Mouse (Mus musculus): ENCODE measurements around the gene Cyp2d12.
"Not testable (repeated sequence)": the region's sequence is repeated elsewhere in the genome, so short reads cannot be mapped to it uniquely, and the experiment has no call there.

Cyp2d12 gene

DNA sequence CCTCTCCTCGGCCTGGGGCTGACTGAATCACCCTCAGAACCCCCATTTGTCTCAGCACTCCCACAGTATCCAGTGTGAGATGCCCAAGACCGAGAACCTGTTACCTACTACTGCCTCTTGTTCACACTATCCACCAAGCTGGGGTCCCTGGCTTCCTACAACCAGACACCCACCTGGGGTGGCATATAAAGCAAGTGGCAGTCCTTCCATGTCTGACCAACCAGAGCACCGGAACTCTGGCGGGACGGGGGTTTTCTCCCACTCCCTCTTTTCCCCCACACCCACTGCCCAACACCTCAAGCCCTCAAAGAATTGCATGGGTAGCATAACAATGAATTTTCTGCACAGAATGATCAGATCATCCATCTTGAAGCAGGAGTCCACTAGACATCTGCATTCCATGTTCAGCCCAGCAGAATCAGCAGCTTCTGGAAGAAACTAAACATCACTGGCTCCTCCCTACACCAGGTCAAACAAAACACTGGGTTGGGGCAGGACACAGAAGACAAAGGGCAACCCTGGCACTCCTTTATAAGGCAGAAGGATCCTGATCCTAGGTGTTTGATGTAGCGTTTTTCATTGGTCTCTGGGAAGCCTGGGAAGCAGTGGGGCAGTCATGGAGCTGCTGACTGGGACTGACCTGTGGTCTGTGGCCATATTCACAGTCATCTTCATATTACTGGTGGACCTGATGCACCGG is at the start of gene Cyp2d12:
Cyp2d12 (plus strand) TSS at position 542 of the 700 bp plus-strand sequence.
- no peak for DNase-seq

DNA sequence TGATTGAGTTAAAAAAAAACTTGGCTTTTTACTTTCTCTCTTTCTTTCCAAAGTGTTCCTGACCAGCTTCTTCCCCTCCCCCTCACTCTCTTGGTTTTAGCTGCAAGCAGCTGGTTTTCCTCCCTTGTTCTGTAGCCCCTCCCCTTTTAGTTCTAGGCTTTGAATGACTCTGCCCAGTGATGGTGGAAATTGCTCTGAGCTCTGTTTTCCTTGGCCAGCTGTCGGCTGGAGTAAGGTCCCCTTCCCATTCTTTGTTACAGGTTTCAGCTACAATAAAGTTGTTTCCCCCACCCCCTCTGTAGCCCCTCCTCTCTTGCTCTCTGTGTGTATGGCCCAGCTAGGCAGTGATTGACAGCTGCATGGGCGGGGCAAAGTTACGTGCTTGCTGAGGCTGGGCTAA is 47.9 kb upstream of the Cyp2d12 start:
- DNase-seq, result no peak

DNA sequence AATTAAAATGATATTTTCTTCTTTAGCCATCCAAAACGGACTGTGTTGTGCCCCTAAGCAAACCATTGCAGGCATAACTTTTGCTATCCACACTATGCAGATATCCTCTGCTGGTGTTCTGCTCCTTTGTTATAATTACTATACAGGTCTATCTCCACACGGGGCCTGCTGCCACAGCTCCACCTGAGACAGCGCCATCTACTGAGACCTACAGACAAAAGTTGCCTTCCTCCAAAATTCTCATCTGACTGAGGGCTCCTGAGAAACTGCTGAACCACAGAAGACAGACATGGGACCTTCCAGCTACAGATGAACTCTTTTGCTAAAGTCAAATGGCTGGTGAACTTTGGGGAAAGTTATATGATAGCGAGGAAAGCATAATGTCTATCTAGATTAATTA is 47.1 kb upstream of the Cyp2d12 start:
- DNase-seq, result not testable (repeated sequence)

DNA sequence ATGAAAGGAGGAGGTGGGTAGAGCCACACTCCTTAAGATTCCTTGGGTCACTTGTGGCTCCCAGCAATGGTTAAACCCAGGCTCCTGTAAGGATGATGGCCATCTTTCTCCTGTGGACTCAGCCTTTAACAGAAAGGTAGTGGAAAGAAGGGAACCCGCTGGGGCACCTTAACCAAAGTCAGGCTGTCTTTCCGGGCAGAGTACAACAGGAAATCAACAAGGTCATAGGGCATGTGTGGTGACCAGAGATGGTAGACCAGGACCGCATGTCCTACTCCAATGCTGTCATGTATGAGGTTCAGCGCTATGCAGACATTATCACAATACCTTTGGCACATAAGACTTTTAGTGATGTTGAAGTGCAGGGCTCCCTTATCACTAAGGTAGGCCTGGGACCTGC is 45.4 kb upstream of the Cyp2d12 start:
- DNase-seq, result not testable (repeated sequence)

DNA sequence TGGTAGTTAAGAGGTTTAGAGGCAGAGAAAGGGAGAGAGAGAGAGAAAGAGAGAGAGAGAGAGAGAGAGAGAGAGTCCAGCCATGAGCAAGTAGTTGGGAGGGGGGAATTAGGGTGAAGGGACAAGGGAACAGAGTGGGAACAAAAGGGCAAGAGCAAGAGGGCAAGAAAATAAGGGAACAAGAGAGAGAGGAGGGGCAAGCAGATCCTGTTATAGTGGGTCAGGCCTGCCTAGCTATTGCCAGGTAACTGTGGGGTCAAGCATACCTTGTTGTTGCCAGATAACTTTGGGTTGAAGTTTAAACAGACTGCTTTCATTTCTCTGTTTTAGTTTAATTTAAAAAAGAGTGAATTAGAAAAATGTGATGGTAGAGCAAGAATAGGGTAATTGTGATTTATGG is 44.4 kb upstream of the Cyp2d12 start:
- not testable (repeated sequence) for DNase-seq

DNA sequence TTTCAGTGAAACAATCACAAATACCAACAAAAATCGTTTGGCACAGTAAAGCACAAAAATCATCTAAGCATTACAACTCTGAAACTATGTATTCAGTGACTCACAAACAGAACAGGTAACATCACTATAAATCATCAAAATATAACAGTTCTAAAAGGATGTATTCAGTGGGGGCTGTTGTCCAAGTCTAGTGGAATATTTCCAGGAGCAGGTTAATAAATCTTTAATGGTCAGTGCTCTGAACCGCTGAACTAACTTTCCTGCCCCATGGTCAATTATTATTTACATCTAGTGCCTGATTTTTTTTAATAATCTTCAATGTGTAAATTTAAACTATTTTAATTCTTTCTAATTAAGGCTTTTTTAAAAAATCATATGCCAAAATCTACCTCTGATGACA is 42.8 kb upstream of the Cyp2d12 start:
- not testable (repeated sequence) for DNase-seq

DNA sequence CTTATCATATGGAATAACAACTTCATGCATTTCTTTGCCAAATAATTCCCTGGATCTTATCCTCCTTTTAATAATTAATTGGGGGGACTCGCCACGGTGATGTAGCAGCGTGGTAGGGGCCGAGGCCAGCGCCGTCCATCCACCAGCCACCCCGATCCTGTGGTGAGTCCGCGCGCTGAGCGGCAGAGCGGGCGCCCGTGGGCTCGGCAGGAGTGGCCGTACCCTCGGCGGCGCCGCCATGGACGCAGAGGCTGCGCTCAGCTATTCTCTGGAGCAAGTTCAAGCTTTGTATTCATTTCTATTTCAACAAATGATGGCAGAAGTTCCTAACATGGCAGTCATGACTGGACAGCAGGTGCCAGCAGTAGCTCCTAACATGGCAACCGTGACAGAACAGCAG is 38.7 kb upstream of the Cyp2d12 start:
- DNase-seq, result not testable (repeated sequence)

DNA sequence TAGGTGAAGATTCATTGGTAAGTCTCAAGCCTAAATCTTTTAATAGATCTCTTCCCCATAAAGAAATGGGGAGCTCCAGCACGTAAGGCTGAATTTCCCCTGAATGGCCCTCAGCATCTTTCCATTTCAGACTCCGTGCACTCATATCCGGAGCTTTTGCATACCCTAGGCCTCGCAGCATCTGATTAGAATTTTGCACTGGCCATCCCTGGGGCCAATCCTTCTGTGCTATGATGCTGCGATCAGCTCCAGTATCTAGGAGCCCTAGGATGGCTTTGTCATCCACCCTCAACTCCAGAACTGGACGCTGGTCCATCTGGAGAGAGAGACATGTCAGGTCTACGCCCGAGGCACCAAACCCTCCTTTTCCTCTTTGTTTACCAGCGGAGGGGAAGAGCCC is 27.5 kb upstream of the Cyp2d12 start:
- DNase-seq, result not testable (repeated sequence)

DNA sequence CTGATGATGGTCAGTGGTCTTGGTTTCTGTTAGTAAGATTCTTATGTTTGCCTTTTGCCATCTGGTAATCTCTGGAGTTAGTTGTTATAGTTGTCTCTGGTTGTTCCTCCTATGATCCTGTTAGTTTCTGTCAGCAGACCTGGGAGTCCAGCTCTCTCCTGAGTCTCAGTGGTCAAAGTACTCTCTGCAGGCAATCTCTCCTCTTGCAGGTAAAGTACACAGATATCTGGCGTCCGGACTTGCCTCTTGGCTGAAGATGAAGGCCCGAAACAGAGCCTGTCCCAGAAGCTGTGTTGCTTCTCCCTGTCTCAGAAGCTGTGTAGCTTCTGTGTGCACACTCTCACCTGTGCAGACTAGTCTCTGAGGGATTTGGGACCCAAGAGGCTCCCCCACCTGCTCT is 22.2 kb upstream of the Cyp2d12 start:
- DNase-seq, result not testable (repeated sequence)

DNA sequence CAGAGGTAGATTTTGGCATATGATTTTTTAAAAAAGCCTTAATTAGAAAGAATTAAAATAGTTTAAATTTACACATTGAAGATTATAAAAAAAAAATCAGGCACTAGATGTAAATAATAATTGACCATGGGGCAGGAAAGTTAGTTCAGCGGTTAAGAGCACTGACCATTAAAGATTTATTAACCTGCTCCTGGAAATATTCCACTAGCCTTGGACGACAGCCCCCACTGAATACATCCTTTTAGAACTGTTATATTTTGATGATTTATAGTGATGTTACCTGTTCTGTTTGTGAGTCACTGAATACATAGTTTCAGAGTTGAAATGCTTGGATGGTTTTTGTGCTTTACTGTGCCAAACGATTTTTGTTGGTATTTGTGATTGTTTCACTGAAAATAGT is 11.9 kb upstream of the Cyp2d12 start:
- not testable (repeated sequence) for DNase-seq

DNA sequence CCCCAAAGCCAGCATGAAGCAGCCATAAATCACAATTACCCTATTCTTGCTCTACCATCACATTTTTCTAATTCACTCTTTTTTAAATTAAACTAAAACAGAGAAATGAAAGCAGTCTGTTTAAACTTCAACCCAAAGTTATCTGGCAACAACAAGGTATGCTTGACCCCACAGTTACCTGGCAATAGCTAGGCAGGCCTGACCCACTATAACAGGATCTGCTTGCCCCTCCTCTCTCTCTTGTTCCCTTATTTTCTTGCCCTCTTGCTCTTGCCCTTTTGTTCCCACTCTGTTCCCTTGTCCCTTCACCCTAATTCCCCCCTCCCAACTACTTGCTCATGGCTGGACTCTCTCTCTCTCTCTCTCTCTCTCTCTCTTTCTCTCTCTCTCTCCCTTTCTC is 10.3 kb upstream of the Cyp2d12 start:
- not testable (repeated sequence) for DNase-seq

DNA sequence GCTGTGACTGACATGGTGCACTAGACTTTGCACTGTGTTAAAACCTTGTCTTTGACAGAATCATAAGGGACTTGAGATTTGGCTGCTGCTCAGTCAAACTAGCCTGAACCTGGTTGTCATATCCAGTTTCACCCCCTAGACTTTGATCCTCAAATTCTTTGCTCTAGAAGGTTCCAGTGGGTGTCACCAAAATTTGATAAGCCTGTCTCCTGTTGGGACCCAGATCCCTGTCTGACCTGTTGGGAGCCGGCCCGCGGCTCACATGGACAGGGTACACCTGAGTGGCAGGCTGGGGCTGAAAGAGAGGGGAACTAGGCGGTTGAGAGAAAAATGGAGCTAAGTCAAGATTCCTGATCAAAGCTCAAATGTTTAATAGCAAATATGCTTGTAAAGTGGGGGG is 7.1 kb upstream of the Cyp2d12 start:
- DNase-seq, result not testable (repeated sequence)

DNA sequence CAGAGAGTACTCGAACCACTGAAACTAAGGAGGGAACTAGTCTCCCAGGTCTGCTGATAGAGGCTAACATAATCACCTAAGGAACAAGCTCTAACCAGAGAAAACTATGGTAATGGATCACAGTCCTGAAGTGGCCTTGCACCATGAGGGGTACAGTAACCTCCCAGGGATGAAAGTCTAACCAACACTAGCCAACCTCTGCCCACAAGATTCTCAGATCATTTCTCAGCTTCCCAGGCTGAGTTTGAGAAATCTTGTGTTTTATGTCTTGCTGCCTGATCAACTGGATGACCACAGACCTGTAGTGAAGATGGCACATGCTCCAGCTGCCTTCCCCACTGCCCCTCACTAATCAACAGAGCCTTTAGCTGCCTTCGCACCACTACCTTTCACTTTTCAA is 1.7 kb upstream of the Cyp2d12 start:
- DNase-seq, result not testable (repeated sequence)

DNA sequence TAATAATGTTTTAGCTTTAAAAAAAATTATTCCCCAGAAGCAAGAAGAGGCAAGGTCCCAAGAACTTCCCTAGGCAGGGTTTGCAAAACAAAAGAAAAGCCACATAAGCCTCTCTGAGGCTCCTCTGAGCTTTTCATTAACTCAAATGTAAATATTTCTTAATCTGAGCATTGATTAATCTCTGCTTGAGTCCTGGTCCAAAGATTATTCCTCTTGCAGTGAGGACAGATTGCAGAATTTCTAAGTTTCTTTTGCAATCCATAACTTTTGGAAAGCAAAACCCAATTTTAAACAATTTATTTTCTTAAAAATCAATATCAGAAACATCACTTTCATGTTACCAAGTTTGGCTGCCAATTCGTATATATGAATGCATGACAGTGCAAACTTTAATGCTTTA is 18.0 kb downstream of the Cyp2d12 start:
- no peak for DNase-seq

DNA sequence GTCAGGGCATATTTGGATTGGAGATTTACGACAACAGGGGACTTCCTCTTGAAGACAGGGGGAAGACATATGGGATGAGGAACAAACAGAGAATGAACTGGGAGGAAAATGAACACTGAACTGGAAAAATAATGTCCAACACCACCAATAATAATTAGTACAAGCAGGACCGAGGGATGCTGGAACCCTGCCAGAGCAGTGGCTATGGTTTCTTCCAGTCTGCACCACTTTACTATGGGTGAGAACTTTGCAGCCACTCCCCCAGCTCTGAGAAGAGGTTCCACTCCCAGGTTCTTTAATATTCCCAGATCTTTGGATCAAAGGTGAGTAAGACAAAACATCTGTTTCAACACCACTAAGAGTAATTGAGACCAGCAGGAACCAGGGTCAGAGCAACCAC is 24.2 kb downstream of the Cyp2d12 start:
- no peak for DNase-seq

DNA sequence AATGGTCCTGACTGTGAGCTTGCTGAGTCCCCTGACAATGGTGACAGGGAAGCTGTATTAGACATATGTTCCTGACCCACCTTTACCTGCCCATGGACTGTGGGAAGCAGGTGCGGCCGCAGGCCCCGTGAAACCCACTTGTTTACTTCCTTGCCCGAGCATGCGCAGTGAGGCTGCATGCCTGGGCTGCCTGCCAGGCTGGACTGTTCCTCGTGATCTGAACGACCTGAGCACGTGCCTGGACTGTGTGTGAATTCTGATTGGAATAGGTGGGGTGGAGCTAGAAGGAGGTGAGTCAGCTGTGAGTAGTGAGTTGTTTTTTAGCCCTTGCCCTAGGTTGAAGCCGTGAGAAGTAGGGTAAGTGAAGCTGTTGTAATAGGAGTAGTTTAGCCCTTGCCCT is 27.7 kb downstream of the Cyp2d12 start:
- no peak for DNase-seq

Data from lung, postnatal 4 days (tissue).